Mouse (Mus musculus) midbrain, embryonic 14.5 days (tissue): ENCODE results near the gene Heca. TPM values are rescaled to one million over a fixed set of nuclear protein-coding genes. Genes with fewer than 3 reads are reported as not detected.
A peak's percentile ranks its signal among the peaks of the same experiment; 100 is the strongest.

Experiments
- ATAC-seq: fragments of 200-750 bp; cut with Nextera tagmentation; 2 replicates; pipeline ENCODE4 v1.8.0; 2017; ENCODE audit warnings: moderate number of reproducible peaks, moderate library complexity; ENCODE audit not compliant: low FRiP score, low TSS enrichment
- DNase-seq: peaks from one replicate; pipeline ENCODE4 v3.0.0-alpha.2; 2015
- H3K27ac ChIP-seq: fragments of 300-500 bp; sonication (generic); replicated peaks from 2 replicates; pipeline ENCODE4 v1.5.1; 2014; ENCODE audit warnings: mild to moderate bottlenecking, low read depth, low read length, moderate library complexity
- H3K27me3 ChIP-seq: fragments of 300-500 bp; sonication (generic); 2 replicates; pipeline ENCODE4 v1.6.1; 2014; ENCODE audit warnings: low read length, control low read depth, mixed read lengths; ENCODE audit not compliant: control insufficient read depth, insufficient read depth
- H3K36me3 ChIP-seq: fragments of 300-500 bp; sonication (generic); 2 replicates; pipeline ENCODE4 v1.6.1; 2014; ENCODE audit warnings: low read length, control low read depth; ENCODE audit not compliant: control insufficient read depth, insufficient read depth
- H3K4me1 ChIP-seq: fragments of 300-500 bp; sonication (generic); 2 replicates; pipeline ENCODE4 v1.6.1; 2014; ENCODE audit warnings: mild to moderate bottlenecking, antibody characterized with exemption, low read length, control low read depth; ENCODE audit not compliant: control insufficient read depth, insufficient read depth
- H3K4me2 ChIP-seq: fragments of 300-500 bp; sonication (generic); 2 replicates; pipeline ENCODE4 v1.6.1; 2014; ENCODE audit warnings: mild to moderate bottlenecking, low read length, moderate library complexity
- H3K4me3 ChIP-seq: fragments of 300-500 bp; sonication (generic); replicated peaks from 2 replicates; pipeline ENCODE4 v1.5.1; 2014; ENCODE audit warnings: low read depth, low read length
- H3K9ac ChIP-seq: fragments of 300-500 bp; sonication (generic); replicated peaks from 2 replicates; pipeline ENCODE4 v1.6.1; 2014; ENCODE audit warnings: mild to moderate bottlenecking, low read length, moderate library complexity
- H3K9me3 ChIP-seq: fragments of 300-500 bp; sonication (generic); 2 replicates; pipeline ENCODE4 v1.6.1; 2016; ENCODE audit warnings: low read length, control low read depth, mixed read lengths; ENCODE audit not compliant: control insufficient read depth
- WGBS: fragments of 180-500 bp; shearing (Covaris S2); extraction: QIAGEN DNeasy Blood & Tissue Kit; methylation state at CpG from one replicate; pipeline ENCODE4 v1.1.7; 2014; 5-methylcytosine and 5-hydroxymethylcytosine counted together
- polyA plus RNA-seq: library from polyadenylated mRNA; unstranded; fragments of >200 nt; fragmentation: Nextera tagmentation; extraction: Ambion mirVana; gene quantifications from 2 replicates; pipeline ENCODE4 v1.2.1, GENCODE M21; 2014

Heca gene
- 7.3 and 8.9 TPM in 2 replicates for polyA plus RNA-seq

DNA sequence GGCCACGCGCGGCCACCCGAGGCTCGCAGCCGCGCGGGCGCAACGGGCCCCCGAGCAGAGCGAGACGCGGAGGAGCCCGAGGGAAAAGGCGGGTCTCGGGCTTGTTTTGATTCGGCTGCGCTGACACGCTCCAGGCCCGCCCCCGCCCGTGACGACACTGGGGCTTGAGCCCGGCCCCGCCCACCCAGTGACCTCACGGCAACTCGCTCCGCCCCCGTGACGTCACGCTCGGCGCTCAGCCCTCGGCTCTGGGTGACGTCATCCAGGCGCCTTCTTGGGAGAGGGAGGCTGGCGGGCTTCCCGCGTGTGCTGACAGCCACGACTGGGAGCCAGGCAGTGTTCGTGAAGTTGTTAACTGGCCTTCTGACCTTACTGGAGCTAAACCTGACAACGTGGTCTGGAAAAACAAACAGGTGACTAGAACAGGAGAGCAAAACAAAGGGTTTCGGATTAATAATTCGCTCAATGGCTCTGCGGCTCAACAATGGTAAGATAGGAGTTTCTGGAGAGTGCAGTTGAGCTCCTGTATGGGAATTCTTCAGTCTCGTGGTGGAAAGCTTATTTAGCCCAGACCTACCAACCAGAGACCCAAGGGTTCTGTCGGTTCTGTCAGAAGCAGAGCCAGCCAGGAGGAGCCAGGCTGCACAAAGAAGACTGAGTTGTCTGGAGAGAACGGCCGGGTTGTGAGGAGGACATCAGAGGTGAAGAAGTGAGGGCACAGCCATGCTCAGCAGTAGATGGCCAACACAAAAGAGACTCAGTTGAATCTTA lies at the start of gene Heca:
Heca (minus strand) TSS at position 108 of the 771 bp plus-strand sequence.
- H3K27ac ChIP-seq: peak within 1 kb of the TSS; percentile 92
- H3K9me3 ChIP-seq: no peaks in the 10 kb centered on the region
- peak within 1 kb of the TSS; percentile 90 for H3K9ac ChIP-seq
- H3K4me1 ChIP-seq: peaks cover 16% of the 10 kb centered on the region
- DNase-seq: peak; percentile 97
- H3K27me3 ChIP-seq: no peaks in the 10 kb centered on the region
- H3K36me3 ChIP-seq: no peaks in the 10 kb centered on the region
- H3K4me3 ChIP-seq: peak within 1 kb of the TSS; percentile 80
- 8% methylated on average over 50 of the region's 50 CpGs for WGBS
- peak within 1 kb of the TSS; percentile 64 for H3K4me2 ChIP-seq
- ATAC-seq: peak; percentile 97

DNA sequence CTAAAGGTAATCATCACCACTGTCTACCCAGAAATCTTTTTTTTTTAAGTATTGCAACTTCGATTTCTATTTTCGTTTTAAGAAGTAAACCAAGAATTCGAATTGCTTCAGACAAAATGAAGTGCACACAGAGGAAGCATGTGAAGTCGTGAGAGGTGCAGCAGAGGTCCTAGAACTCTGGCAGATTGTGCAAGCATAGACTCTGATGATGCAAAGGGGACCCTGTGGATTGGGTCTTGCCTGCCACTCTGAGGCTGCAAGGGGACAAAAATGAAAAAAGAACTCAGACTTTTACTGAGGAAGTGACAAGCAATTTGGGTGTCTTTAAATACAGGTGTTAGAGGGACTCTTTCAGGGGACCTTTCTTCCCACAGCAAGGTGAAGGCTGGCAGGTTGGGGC lies 42.7 kb upstream of the Heca start:
- WGBS: 90% methylated on average over 4 of the region's 4 CpGs
- Histone ChIP-seq H3K4me1 (no peaks in the 10 kb centered on the region), H3K9me3 (no peaks in the 10 kb centered on the region), H3K9ac (no peak overlapping the region), H3K4me3 (no peak overlapping the region), H3K4me2 (no peak overlapping the region), H3K36me3 (no peaks in the 10 kb centered on the region), H3K27ac (no peak overlapping the region), H3K27me3 (no peaks in the 10 kb centered on the region)
- DNase-seq (no peak), ATAC-seq (no peak)

DNA sequence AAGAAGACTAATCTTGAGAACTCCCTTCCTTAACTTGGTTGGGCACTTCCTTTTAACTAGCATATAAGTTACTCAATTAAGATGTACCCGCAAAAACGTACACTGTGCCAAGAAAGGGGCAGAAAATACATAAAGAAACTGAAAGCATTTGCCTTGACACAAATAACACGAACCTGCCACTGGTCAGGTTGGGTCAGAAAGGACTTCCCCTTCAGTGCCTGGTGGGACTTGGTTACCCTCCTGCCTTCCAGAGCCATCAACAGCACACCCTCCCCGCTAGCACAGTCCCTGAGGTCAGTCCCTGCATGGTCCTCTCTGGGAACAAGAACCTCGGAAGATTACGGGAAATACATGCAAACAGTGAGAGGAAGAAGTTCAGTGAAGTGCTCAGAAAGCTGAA lies 41.3 kb upstream of the Heca start:
- H3K4me2 ChIP-seq: no peak overlapping the region
- WGBS: 76% methylated on average over 6 of the region's 6 CpGs
- DNase-seq (no peak), ATAC-seq (no peak)
- no peaks in the 10 kb centered on the region for H3K27me3 ChIP-seq
- no peak overlapping the region for H3K27ac ChIP-seq
- H3K9ac ChIP-seq: no peak overlapping the region
- no peaks in the 10 kb centered on the region for H3K9me3 ChIP-seq
- H3K4me1 ChIP-seq: no peaks in the 10 kb centered on the region
- no peaks in the 10 kb centered on the region for H3K36me3 ChIP-seq
- no peak overlapping the region for H3K4me3 ChIP-seq

DNA sequence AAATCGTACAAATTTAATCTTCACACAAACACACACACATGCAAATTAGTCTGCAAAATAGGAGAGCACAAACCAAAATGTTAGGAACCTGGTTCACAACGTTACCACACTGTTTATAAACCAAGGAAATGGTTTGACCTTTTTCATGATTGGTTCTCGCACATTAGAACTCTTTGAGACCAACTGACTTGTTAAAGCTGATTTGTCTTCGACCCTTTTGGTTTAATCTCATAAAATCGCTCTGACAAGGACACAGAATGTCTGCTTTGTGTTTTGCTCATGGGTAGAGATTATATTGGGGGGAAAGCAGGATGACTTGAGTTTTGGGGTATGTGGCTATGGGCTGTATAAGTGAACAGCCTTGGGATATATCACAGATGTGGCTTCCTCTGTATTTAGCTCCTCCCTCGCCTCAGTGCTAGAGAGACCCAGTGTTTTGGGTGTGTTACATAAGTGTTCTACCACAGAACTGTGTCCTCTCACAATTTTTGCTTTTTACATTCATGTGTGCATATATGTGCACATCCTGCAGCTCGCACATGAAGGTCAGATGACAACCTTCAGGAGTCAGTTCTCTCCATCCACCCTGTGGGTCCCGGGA lies 40.1 kb upstream of the Heca start:
- Histone ChIP-seq H3K9me3 (no peaks in the 10 kb centered on the region), H3K4me3 (no peak overlapping the region), H3K4me2 (no peak overlapping the region), H3K9ac (no peak overlapping the region), H3K36me3 (no peaks in the 10 kb centered on the region), H3K27ac (no peak overlapping the region), H3K4me1 (no peaks in the 10 kb centered on the region), H3K27me3 (no peaks in the 10 kb centered on the region)
- WGBS: 87% methylated on average over 8 of the region's 8 CpGs
- no peak for DNase-seq
- ATAC-seq: no peak

DNA sequence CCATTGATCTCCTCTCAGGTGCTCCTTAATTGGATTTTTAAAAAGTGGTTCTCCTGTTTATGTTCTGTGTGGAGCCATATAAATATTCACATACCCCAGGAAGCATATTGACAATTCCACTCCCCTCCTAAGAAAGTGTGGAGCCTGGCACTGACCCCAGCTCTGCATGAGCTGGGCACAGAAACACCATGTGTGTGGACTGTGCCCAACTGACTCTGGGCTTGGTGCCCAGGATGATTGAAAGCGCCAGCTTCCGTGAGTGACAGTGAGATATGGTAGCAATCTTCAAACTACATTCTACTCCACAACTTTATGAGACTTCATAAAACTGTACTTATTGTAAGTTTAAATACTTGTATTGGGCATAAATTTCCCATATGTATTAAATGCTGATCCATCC lies 35.4 kb upstream of the Heca start:
- no peaks in the 10 kb centered on the region for H3K36me3 ChIP-seq
- H3K9me3 ChIP-seq: no peaks in the 10 kb centered on the region
- H3K9ac ChIP-seq: no peak overlapping the region
- ATAC-seq (no peak), DNase-seq (peak; percentile 39)
- H3K4me2 ChIP-seq: no peak overlapping the region
- no peaks in the 10 kb centered on the region for H3K4me1 ChIP-seq
- H3K27ac ChIP-seq: no peak overlapping the region
- no peak overlapping the region for H3K4me3 ChIP-seq
- 91% methylated on average over 2 of the region's 2 CpGs for WGBS
- no peaks in the 10 kb centered on the region for H3K27me3 ChIP-seq

DNA sequence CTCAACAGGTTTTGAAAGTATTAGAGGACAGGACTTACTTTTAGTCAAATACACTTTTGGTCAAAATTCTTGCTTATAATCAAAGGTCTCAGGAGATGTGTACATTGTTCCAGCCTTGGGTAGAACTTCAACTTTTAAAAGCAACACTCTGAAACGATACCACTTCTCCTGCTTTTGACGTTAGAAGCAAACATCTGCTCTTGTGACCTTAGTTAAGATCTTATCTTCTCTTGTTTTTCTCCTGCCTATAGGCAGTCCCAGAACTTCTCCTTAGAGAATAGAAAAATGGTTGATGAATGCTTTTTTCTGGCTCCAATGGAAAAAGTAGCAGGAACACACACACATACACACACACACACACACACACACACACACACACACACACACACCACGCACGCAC lies 18.2 kb upstream of the Heca start:
- no peak overlapping the region for H3K4me2 ChIP-seq
- DNase-seq (no peak), ATAC-seq (no peak)
- H3K27me3 ChIP-seq: no peaks in the 10 kb centered on the region
- no peak overlapping the region for H3K27ac ChIP-seq
- 87% methylated on average over 4 of the region's 4 CpGs for WGBS
- no peaks in the 10 kb centered on the region for H3K36me3 ChIP-seq
- no peaks in the 10 kb centered on the region for H3K9me3 ChIP-seq
- no peak overlapping the region for H3K4me3 ChIP-seq
- H3K4me1 ChIP-seq: no peaks in the 10 kb centered on the region
- H3K9ac ChIP-seq: no peak overlapping the region

DNA sequence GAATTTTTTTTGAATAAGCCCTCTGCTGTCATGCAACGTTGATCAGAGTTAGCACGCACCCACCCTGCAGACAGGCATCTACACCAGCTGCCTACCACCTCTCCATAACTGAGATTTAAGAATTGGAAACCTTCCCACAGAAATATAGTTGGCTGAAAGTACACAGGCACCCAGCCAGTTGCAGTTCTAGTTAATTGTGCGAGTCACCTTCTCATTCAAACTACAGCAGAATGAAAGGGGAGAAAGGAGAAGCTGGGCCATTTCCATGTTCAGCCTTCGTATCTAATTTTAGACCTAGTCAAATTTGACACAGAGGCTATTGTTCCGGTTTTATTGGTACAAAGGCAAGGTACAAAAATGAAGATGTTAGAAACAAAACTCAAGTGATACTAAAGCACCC lies 2.9 kb upstream of the Heca start:
- Histone ChIP-seq H3K27ac (no peak overlapping the region), H3K4me1 (peaks cover 8% of the 10 kb centered on the region), H3K27me3 (no peaks in the 10 kb centered on the region), H3K4me2 (no peak overlapping the region), H3K36me3 (no peaks in the 10 kb centered on the region), H3K9me3 (no peaks in the 10 kb centered on the region; the same call in 1 of the 2 replicates), H3K9ac (no peak overlapping the region), H3K4me3 (no peak overlapping the region)
- ATAC-seq: no peak
- DNase-seq: no peak
- 88% methylated on average over 5 of the region's 5 CpGs for WGBS

DNA sequence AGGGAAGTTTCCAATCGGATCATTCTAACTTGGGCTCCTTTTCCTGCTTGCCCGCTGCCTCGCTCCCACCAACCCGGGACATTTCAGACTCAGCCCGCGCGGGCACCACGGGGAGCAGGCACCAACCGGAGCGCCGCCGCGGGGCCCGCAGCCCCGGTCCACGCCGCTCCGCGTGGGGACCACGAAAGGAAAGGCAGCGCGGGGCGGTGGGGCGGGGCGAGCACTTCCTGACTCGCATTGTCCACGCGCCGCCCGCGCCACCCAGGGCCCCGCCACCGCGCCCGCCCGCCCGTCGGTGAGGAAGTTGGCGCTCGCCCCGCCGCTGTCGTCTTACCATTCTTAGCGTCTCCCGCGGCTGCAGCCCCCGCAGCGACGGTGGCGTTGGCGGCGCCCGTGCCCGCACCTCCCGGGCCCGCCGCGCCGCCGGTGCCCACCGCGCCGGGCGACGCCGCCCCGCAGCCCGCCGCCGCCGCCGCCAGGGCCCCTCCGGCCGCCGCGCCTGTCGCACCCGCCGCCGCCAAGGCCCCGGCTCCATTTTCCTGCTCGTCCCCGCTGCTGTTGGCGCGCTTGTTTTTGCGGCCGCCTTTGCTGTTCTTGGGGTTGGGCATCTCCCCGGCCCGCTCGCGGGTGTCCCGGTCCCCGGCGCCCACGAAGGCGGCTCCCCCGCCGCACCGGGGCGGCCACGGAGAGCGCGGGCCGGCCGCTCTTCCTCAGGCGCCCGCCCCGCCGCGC lies 526 bp downstream of the Heca start:
- under 1% methylated on average over 64 of the region's 110 CpGs for WGBS

More for the DNA sequence above, 526 bp downstream of the Heca start:
- DNase-seq (peak; percentile 73), ATAC-seq (peak; percentile 61)
- H3K4me2 ChIP-seq: peak overlapping the region; percentile 64
- H3K4me1 ChIP-seq: peaks cover 16% of the 10 kb centered on the region
- no peaks in the 10 kb centered on the region for H3K27me3 ChIP-seq
- no peaks in the 10 kb centered on the region for H3K36me3 ChIP-seq
- H3K9me3 ChIP-seq: no peaks in the 10 kb centered on the region
- peak overlapping the region; percentile 92 for H3K27ac ChIP-seq
- peak overlapping the region; percentile 90 for H3K9ac ChIP-seq
- peak overlapping the region; percentile 80 for H3K4me3 ChIP-seq
